Mouse (Mus musculus): ENCODE results near the gene Sumf1. TPM values are rescaled to one million over a fixed set of nuclear protein-coding genes. Genes with fewer than 3 reads are reported as not detected.

Sumf1 gene
- polyA plus RNA-seq, 1 experiment from 2014 or later = 23.1 TPM

DNA sequence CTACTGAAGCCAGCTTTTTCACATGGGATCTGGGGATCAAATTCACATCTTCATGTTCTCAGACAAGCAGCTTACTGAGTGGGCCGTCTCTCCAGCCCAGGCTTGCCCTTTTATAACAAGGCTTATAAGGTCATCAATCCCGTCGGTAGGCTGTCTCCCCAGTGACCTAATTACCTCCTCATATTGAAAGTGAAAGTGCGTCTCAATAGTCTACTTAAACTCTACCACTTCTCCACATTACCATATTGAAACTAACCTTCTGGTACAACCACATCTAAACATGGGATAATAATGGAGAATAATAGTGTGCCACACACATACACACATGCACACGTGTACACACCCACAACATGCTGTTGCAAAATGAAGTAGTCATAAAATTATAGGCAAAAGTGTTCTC, 20.4 kb downstream of the Sumf1 start:
- Histone ChIP-seq H3K36me3 (no peaks in the 10 kb centered on the region), H3K4me2 (no peak overlapping the region), H3K4me1 (no peaks in the 10 kb centered on the region), H3K27ac (no peak overlapping the region), H3K9me3 (no peaks in the 10 kb centered on the region), H3K27me3 (replicated peaks) (no peaks in the 10 kb centered on the region), H3K4me3 (replicated peaks) (no peak overlapping the region), H3K9ac (no peak overlapping the region)
- 84% methylated on average over 5 of the region's 5 CpGs for WGBS
- no peak for ATAC-seq (ENCODE audit: insufficient read depth, low FRiP score, low read depth)

DNA sequence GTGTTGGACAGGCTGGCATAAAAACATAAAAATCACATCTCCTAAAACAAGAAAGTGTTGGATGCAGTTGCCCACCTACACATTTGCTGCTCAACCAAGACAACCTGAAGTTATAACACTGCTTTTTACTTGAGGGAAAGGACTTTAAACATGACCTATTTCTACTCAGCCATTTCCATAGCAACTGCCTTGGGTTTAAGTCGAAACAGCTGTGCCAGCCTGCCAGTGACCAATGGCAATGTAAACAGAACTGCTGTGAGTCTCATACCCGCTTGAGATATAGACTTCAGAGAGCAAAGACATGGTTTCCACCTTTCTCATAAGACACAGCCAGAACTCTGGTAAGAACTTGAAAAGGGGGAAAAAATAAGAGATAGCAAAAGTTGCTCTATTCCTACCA, 24.8 kb downstream of the Sumf1 start:
- Histone ChIP-seq H3K9me3 (no peaks in the 10 kb centered on the region), H3K4me1 (no peaks in the 10 kb centered on the region), H3K36me3 (no peaks in the 10 kb centered on the region), H3K27ac (no peak overlapping the region), H3K4me2 (no peak overlapping the region), H3K4me3 (replicated peaks) (no peak overlapping the region), H3K9ac (no peak overlapping the region), H3K27me3 (replicated peaks) (no peaks in the 10 kb centered on the region)
- WGBS = 24% methylated on average over 2 of the region's 2 CpGs
- no peak for ATAC-seq (ENCODE audit: insufficient read depth, low FRiP score, low read depth)

DNA sequence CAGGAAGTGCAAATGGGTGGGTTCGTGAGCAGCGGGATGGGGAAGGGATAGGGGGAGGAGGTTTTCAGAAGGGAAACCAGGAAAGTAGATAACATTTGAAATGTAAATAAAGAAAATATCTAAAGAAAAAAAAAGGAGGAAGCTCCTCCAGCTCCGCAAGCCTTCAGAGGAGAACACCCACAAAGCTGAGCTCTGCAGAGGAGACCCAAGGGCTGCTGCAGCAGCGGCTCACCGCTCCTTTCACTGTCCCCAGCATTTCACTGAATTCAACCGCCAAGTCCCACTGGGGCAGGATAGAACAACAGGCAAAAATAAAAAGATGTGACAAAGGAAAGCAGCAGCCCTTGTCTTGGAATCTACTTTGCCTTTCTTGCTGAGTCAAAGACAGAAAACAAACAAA, 28.5 kb downstream of the Sumf1 start:
- H3K4me3 ChIP-seq (replicated peaks) = no peak overlapping the region
- H3K9ac ChIP-seq = no peak overlapping the region
- 57% methylated on average over 6 of the region's 6 CpGs for WGBS
- no peak overlapping the region for H3K4me2 ChIP-seq
- ATAC-seq (ENCODE audit: insufficient read depth, low FRiP score, low read depth) = no peak
- H3K9me3 ChIP-seq = no peaks in the 10 kb centered on the region
- H3K36me3 ChIP-seq = no peaks in the 10 kb centered on the region
- peaks cover 2% of the 10 kb centered on the region; the same call in 1 of the 2 replicates for H3K4me1 ChIP-seq
- no peak overlapping the region for H3K27ac ChIP-seq
- no peaks in the 10 kb centered on the region for H3K27me3 ChIP-seq (replicated peaks)

DNA sequence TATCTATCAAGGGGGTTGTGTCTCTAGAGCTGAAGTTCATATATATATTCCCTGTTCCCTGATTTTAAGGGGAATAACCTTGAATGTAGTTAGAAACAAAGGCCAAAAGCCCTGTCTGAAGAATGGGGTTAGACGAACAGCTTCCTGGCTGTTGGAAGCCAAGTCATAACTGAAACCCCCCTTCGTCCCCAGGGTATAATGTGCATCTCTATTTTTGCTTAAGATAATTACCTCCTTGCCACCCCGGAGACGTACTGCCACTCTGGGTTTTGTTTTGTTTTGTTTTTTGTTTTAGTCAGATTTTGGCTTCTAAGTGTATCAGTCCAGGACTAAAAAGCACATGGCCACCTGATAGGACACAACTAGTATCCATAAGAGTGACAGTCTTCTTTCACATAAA, 31.1 kb downstream of the Sumf1 start:
- WGBS = 86% methylated on average over 4 of the region's 4 CpGs
- ATAC-seq (ENCODE audit: insufficient read depth, low FRiP score, low read depth) = no peak
- Histone ChIP-seq H3K9me3 (no peaks in the 10 kb centered on the region), H3K4me2 (no peak overlapping the region), H3K4me1 (peaks cover 2% of the 10 kb centered on the region; the same call in 1 of the 2 replicates), H3K9ac (no peak overlapping the region), H3K36me3 (no peaks in the 10 kb centered on the region), H3K4me3 (replicated peaks) (no peak overlapping the region), H3K27ac (no peak overlapping the region), H3K27me3 (replicated peaks) (no peaks in the 10 kb centered on the region)

DNA sequence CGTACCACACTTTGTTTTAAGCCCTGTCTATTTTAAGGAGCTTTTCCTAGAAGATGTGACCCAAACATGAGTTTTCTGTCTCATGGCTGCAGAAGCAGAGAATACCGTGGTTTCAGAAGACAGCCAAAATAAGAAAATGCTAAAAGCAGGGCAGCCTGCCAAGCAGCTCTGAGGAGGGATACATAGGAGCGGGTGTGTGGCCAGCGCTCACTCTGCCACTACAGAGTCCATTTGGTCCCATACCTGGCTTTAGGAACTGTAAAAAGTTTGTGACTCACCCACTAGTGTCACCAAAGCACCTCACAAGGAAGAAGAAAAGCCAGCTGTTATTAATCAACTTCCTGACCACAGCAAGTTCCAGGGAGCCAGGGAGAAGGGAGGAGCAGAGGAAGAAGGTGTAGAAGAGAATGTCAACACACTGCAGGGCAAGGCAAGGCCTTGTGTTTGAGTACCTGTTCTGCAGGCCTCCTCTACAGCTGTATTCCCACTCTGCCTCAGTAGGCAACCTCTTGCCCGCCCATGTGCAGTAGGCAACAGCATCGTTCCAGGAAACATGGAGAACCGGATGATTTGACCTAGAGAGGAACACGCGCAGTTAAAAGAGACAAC, 32.6 kb downstream of the Sumf1 start:
- Histone ChIP-seq H3K9me3 (no peaks in the 10 kb centered on the region), H3K27ac (no peak overlapping the region; the same call in 1 of the 2 replicates)
- 77% methylated on average over 9 of the region's 9 CpGs for WGBS

DNA sequence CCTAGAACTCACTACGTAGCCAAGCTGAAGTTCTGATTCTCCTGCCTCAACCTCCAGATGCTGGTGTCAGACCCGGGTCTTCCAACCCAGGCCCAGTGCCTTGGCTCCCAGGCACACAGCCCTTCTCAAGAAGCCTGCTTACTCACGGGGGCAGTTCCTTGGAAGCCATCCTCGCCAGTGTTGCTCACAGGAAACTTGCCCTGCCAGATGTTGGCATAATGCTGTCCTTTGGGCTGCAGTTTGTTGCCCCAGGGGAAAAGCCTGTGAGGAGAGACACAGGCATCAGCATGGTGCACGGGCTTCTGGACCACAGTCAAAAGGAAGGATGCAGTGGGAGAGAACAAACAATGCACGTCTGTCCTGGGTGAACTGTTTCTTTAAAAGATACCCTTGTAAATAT, 33.3 kb downstream of the Sumf1 start:
- no peaks in the 10 kb centered on the region for H3K9me3 ChIP-seq
- WGBS = 76% methylated on average over 6 of the region's 6 CpGs
- H3K4me1 ChIP-seq = peaks cover 2% of the 10 kb centered on the region; the same call in 1 of the 2 replicates
- no peak overlapping the region; the same call in 1 of the 2 replicates for H3K27ac ChIP-seq
- H3K9ac ChIP-seq = no peak overlapping the region
- H3K4me3 ChIP-seq (replicated peaks) = no peak overlapping the region
- ATAC-seq (ENCODE audit: insufficient read depth, low FRiP score, low read depth) = no peak
- H3K36me3 ChIP-seq = no peaks in the 10 kb centered on the region
- H3K27me3 ChIP-seq (replicated peaks) = no peaks in the 10 kb centered on the region
- no peak overlapping the region for H3K4me2 ChIP-seq

More for the DNA sequence above, 32.6 kb downstream of the Sumf1 start:
- Histone ChIP-seq H3K4me2 (no peak overlapping the region), H3K9ac (no peak overlapping the region), H3K27me3 (replicated peaks) (no peaks in the 10 kb centered on the region), H3K4me3 (replicated peaks) (no peak overlapping the region), H3K36me3 (no peaks in the 10 kb centered on the region), H3K4me1 (peaks cover 2% of the 10 kb centered on the region; the same call in 1 of the 2 replicates)
- no peak for ATAC-seq (ENCODE audit: insufficient read depth, low FRiP score, low read depth)

DNA sequence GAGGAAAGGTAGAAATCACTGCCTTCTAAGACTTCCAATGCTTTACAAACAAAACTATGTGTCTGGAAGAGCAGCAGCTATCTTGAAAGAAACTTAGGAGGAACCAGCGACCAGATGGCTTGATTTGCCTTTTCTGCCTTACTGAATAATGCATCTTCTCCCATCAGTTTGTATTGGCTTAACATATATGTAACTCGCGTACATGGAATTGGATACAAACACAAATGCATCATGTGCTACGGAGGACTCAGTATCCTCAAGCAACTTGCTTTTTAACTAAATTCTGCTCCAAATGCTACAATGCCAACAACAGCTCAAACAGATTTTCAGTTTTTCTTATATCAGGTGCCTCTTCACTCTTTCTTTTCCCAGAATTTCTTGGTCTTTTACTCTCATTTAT, 36.1 kb downstream of the Sumf1 start:
- 91% methylated on average over 4 of the region's 4 CpGs for WGBS
- Histone ChIP-seq H3K9ac (no peak overlapping the region), H3K4me1 (peaks cover 2% of the 10 kb centered on the region; the same call in 1 of the 2 replicates), H3K27ac (no peak overlapping the region), H3K9me3 (no peaks in the 10 kb centered on the region), H3K4me2 (no peak overlapping the region), H3K36me3 (no peaks in the 10 kb centered on the region), H3K27me3 (replicated peaks) (no peaks in the 10 kb centered on the region), H3K4me3 (replicated peaks) (no peak overlapping the region)
- ATAC-seq (ENCODE audit: insufficient read depth, low FRiP score, low read depth) = no peak

DNA sequence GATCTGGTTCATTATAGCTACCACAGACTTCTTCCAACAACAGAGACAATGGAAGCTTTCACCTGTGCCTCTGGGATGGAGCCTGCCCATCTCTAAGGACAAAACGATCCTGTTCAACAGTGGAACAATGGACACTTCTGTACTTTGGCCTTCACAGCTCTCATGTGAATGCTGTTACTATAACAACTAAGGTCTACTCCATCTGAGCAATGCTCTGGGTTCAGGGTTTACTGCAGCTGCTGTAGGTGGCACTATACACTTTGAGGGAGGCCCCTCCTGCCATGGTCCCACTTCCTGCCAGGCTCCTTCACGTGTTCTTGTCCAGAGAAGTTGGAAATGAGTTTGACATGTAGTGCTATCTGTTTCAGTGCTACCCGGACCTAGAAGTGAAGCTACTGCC, 36.9 kb downstream of the Sumf1 start:
- no peak overlapping the region for H3K9ac ChIP-seq
- WGBS = 46% methylated on average over 3 of the region's 3 CpGs
- no peak for ATAC-seq (ENCODE audit: insufficient read depth, low FRiP score, low read depth)

DNA sequence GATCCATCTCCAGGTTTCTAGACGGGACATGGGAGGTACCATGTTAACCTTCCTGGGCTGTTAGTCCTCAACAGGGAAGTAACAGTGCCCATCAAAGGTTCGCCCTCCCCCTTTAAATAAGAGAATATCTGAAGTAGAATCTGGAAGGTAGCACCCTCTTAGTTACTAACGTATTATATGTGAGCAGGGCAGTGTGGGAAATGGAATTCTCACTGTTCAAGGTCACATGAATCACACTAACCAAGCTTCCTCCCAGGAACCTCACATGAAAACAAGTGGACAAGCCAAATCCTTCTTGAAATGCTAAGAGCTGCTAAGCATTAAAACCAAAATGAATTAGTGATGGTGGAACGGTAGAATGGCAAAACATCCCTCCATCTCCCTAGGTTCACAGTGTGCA, 38.7 kb downstream of the Sumf1 start:
- no peak for ATAC-seq (ENCODE audit: insufficient read depth, low FRiP score, low read depth)
- H3K4me1 ChIP-seq = no peaks in the 10 kb centered on the region
- H3K4me3 ChIP-seq (replicated peaks) = no peak overlapping the region
- 89% methylated on average over 4 of the region's 4 CpGs for WGBS
- H3K27ac ChIP-seq = no peak overlapping the region
- no peaks in the 10 kb centered on the region for H3K9me3 ChIP-seq
- H3K27me3 ChIP-seq (replicated peaks) = no peaks in the 10 kb centered on the region
- H3K36me3 ChIP-seq = no peaks in the 10 kb centered on the region
- H3K4me2 ChIP-seq = no peak overlapping the region
- H3K9ac ChIP-seq = no peak overlapping the region

More for the DNA sequence above, 36.9 kb downstream of the Sumf1 start:
- Histone ChIP-seq H3K4me2 (no peak overlapping the region), H3K27me3 (replicated peaks) (no peaks in the 10 kb centered on the region), H3K36me3 (no peaks in the 10 kb centered on the region), H3K9me3 (no peaks in the 10 kb centered on the region), H3K4me3 (replicated peaks) (no peak overlapping the region), H3K27ac (no peak overlapping the region), H3K4me1 (peaks cover 2% of the 10 kb centered on the region; the same call in 1 of the 2 replicates)

DNA sequence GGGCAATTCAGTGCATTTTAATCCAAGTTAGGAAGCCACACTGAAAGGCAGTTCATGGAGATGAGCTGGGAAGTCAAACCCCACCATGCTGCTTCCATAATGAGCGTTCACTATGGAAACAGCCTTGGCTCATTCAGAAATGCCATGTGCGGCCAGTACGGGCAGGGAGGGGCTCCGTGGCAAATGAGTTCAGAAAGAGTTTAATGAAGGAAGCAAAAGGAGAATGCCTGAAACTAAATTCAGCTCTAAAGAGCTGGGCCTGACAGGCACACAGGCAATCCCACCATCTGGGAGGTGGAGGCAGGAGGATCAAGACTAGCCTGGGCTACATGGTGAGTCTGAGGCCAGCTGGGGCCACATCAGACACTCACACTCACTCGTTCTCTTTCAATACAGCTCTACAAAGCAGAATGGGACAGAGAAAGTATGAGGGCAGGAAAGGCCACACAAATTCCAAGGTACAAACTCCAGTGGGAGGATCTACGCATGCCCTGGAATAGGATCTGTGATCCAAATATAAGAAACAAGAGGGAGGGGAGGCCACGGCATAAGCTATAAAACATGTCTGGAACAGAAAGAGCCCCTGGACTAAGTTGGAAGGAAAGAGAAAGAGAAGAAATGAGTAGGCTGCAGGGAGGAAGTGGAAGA, 39.3 kb downstream of the Sumf1 start:
- no peaks in the 10 kb centered on the region for H3K4me1 ChIP-seq
- 89% methylated on average over 7 of the region's 7 CpGs for WGBS
- no peaks in the 10 kb centered on the region for H3K36me3 ChIP-seq
- no peak overlapping the region for H3K4me3 ChIP-seq (replicated peaks)
- H3K9ac ChIP-seq = no peak overlapping the region
- no peaks in the 10 kb centered on the region for H3K9me3 ChIP-seq
- H3K27ac ChIP-seq = no peak overlapping the region
- ATAC-seq (ENCODE audit: insufficient read depth, low FRiP score, low read depth) = no peak
- no peaks in the 10 kb centered on the region for H3K27me3 ChIP-seq (replicated peaks)
- H3K4me2 ChIP-seq = no peak overlapping the region

DNA sequence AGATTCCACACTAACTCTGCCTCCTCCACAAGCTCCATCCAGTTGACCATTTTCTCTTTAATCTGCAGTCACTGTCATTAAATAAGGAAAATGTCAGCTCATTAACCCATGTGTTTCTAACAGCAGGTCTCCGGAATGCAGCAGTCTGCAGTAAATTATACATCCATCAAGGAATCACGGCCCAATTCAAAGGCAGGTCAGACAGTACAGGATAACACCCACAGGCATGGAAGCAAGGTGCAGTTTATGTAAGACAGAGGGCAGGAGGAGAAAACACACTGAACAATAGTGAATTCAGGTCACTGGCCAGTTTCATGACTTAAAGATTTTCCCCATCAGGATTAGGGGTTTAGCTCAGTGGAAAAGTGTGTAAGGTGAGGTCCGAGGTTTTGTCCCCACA, 40.1 kb downstream of the Sumf1 start:
- WGBS = 74% methylated on average over 3 of the region's 3 CpGs
- Histone ChIP-seq H3K4me3 (replicated peaks) (no peak overlapping the region), H3K27ac (no peak overlapping the region), H3K4me1 (no peaks in the 10 kb centered on the region), H3K27me3 (replicated peaks) (no peaks in the 10 kb centered on the region), H3K4me2 (no peak overlapping the region), H3K9ac (no peak overlapping the region), H3K9me3 (no peaks in the 10 kb centered on the region), H3K36me3 (no peaks in the 10 kb centered on the region)
- ATAC-seq (ENCODE audit: insufficient read depth, low FRiP score, low read depth) = no peak

DNA sequence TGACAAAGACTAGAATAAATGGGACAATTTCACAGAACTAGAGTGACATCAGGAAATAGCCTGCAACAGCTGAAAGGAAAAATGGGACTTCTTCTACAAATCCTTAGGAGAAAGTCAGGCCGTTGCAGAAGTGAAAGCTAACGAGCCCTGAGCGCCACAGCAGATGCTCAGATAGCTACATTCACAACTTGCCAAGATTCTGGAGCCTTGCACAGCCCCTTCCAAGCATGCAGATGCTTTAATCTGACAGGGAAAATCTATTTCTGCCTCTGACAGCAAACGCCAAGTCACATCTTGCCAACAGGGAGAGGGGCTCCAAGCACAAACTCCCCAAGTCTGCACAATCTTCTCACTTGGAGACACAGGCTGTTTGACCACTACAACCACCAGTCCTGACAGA, 42.6 kb downstream of the Sumf1 start:
- ATAC-seq (ENCODE audit: insufficient read depth, low FRiP score, low read depth) = no peak
- H3K9ac ChIP-seq = no peak overlapping the region
- 69% methylated on average over 4 of the region's 4 CpGs for WGBS
- H3K4me3 ChIP-seq (replicated peaks) = no peak overlapping the region
- H3K4me2 ChIP-seq = no peak overlapping the region
- no peaks in the 10 kb centered on the region for H3K9me3 ChIP-seq
- no peaks in the 10 kb centered on the region for H3K36me3 ChIP-seq
- H3K4me1 ChIP-seq = no peaks in the 10 kb centered on the region
- no peaks in the 10 kb centered on the region for H3K27me3 ChIP-seq (replicated peaks)
- no peak overlapping the region for H3K27ac ChIP-seq
